Mouse (Mus musculus) ES-Bruce4 (cell line): ENCODE results near the gene Minpp1. TPM values are rescaled to one million over a fixed set of nuclear protein-coding genes. Genes with fewer than 3 reads are reported as not detected.
"Not testable (repeated sequence)": the region's sequence is repeated elsewhere in the genome, so short reads cannot be mapped to it uniquely, and the experiment has no call there.

ENCODE experiments used
- H3K27ac ChIP-seq: 2 replicates; pipeline ENCODE4 v1.5.1; 2012; ENCODE audit warnings: low read length, inconsistent platforms; ENCODE audit not compliant: insufficient read depth
- H3K27me3 ChIP-seq: 2 replicates; pipeline ENCODE4 v1.6.1; 2012; ENCODE audit warnings: mild to moderate bottlenecking, low read length, inconsistent platforms; ENCODE audit not compliant: control insufficient read depth, poor library complexity, insufficient read depth, severe bottlenecking
- H3K36me3 ChIP-seq: 2 replicates; pipeline ENCODE4 v1.6.1; 2012; ENCODE audit warnings: inconsistent platforms, mild to moderate bottlenecking, low read length, moderate library complexity; ENCODE audit not compliant: control insufficient read depth, poor library complexity, insufficient read depth, severe bottlenecking
- H3K4me1 ChIP-seq: one replicate; pipeline ENCODE4 v1.8.1; 2011; ENCODE audit warnings: low read length; ENCODE audit not compliant: control insufficient read depth, insufficient read depth
- H3K4me3 ChIP-seq: 2 replicates; pipeline ENCODE4 v1.5.1; 2011; ENCODE audit warnings: low read depth, mild to moderate bottlenecking, low read length
- H3K9ac ChIP-seq: 2 replicates; pipeline ENCODE4 v1.6.1; 2012; ENCODE audit warnings: low read depth, mild to moderate bottlenecking, inconsistent platforms; ENCODE audit not compliant: poor library complexity, severe bottlenecking
- H3K9me3 ChIP-seq: replicated peaks from 2 replicates; pipeline ENCODE4 v1.6.1; 2012; ENCODE audit warnings: mild to moderate bottlenecking, low read length, inconsistent platforms; ENCODE audit not compliant: control insufficient read depth, poor library complexity, insufficient read depth, severe bottlenecking
- CTCF ChIP-seq: IDR thresholded peaks from one replicate; pipeline ENCODE4 v1.8.1; 2011; ENCODE audit warnings: low read depth, low read length
- EP300 ChIP-seq: IDR thresholded peaks from 2 replicates; pipeline ENCODE4 v1.6.1; 2011; ENCODE audit warnings: low read depth, low read length; ENCODE audit not compliant: insufficient read depth
- POLR2A ChIP-seq: IDR thresholded peaks from one replicate; pipeline ENCODE4 v1.8.1; 2011; ENCODE audit warnings: low read length; ENCODE audit not compliant: insufficient read depth
- polyA plus RNA-seq: library from polyadenylated mRNA; stranded (reverse); fragments of >200 nt; gene quantifications from 2 replicates; pipeline ENCODE4 v1.2.4, GENCODE M21; 2011; ENCODE audit warnings: low read depth; ENCODE audit not compliant: missing spikeins, insufficient read depth, insufficient read length

Gene Minpp1
- polyA plus RNA-seq, 1 experiment, result 40.0 TPM

DNA sequence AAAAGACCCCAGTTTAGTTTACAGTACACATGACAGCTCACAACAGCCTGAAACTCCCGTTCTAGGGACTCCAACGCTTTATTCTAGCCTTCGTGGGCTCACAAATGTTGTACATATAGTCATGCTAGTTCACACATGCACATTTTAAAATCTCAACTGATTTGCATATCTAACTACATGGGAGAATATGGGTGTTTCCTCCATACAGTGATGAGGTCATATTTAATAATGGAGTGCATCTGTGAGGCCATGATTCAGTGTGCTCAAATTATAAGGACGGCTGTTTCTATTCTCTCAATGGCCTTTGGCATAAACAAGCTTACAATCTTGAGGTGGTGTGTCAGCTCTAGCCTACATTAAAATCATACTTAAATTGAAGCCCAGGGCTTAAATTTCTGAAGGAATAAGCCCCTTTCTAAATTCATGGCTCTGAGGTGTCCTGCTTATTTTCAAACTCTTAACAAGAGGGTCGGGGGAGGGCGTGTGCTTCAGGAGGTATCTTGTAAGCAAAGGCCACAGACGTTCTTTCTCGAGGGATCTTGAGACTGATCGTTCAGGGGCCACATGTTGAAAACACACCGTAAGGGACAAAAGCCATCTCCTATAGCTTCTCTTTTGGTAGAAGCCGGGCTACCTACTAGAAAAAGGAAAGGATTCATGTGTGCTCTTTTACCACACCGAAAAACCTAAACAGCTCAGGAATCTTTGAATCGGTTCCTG, 468 bp upstream of the Minpp1 start:
- Histone ChIP-seq H3K4me3 (peak overlapping the region; percentile 85), H3K9me3 (no peaks in the 10 kb centered on the region), H3K27me3 (no peaks in the 10 kb centered on the region; the same call in 1 of the 2 replicates), H3K9ac (peak overlapping the region; percentile 58), H3K4me1 (no peaks in the 10 kb centered on the region), H3K27ac (no peak overlapping the region), H3K36me3 (no peaks in the 10 kb centered on the region)
- TF ChIP-seq POLR2A, result no peak
- TF ChIP-seq CTCF, result no peak
- TF ChIP-seq EP300, result no peak

DNA sequence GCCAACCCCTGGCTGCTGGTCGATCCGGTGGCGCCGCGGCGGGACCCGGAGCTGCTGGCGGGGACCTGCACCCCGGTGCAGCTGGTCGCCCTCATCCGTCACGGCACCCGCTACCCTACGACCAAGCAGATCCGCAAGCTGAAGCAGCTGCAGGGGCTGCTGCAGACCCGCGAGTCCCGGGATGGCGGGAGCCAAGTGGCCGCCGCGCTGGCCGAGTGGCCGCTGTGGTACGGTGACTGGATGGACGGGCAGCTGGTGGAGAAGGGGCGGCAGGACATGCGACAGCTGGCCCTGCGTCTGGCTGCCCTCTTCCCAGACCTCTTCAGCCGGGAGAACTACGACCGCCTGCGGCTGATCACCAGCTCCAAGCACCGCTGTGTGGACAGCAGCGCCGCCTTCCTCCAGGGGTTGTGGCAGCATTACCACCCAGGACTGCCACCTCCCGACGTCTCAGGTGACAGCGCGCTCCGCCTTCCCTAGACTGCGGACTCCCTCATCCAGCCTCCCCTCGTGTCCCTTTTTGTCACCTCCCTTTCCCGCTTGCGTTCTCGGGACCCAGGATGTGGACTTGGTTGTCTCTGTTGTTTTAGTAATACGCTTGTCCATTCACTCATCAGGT, 646 bp downstream of the Minpp1 start:
- not testable (repeated sequence) for H3K27ac ChIP-seq

GRCm38 (mm10) chr19:32487595-32488255, 2.2 kb downstream of the Minpp1 start:
- no peaks in the 10 kb centered on the region; the same call in 1 of the 2 replicates for H3K27me3 ChIP-seq
- H3K9ac ChIP-seq, result peak overlapping the region; percentile 15; the same call in 1 of the 2 replicates
- H3K27ac ChIP-seq, result no peak overlapping the region
- no peaks in the 10 kb centered on the region for H3K9me3 ChIP-seq
- peaks cover 3% of the 10 kb centered on the region for H3K36me3 ChIP-seq
- TF ChIP-seq EP300 (no peak), POLR2A (no peak), CTCF (no peak)
- H3K4me3 ChIP-seq, result no peak overlapping the region
- H3K4me1 ChIP-seq, result no peaks in the 10 kb centered on the region

More for the DNA sequence above, 646 bp downstream of the Minpp1 start:
- H3K27me3 ChIP-seq, H3K9me3 ChIP-seq, H3K36me3 ChIP-seq, H3K4me1 ChIP-seq: not testable (repeated sequence)
- Histone ChIP-seq H3K4me3 (peak overlapping the region; percentile 85), H3K9ac (peak overlapping the region; percentile 58)
- TF ChIP-seq CTCF, result peak; percentile 20

DNA sequence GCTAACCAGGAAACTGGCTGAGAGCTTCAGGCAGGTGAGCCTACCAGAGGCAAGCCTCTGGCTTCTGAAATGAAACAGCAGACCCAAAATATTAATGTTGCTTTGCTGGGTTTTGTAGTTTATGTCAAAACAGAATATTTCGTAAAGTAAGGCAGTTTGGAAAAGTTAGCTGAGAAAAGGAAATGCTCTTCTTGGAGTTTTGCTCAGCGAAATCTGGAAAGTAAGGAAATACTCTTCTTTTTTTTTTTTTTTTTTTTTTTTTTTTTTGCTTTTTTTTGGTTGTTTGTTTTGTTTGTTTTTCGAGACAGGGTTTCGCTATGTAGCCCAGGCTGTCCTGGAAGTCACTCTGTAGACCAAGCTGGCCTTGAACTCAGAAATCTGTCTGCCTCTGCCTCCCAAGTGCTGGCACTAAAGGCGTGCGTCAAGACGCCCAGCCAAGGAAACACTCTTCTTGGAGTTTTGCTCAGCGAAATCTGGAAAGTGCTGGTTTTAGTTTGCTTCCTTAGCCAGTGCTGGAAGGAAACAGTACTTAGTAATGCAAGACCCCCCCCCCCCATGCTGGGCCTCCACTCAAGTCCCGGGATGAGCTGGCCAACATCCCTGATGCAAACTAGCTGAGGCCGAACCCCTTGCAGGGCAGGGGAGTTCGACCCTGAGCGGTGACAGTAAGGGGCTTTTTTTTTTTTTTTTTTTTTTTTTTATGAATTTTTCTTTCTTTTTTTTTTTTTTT, 3.8 kb downstream of the Minpp1 start:
- TF ChIP-seq EP300 (no peak), CTCF (no peak)
- no peaks in the 10 kb centered on the region for H3K4me1 ChIP-seq
- no peaks in the 10 kb centered on the region for H3K9me3 ChIP-seq
- H3K36me3 ChIP-seq, result peaks cover 5% of the 10 kb centered on the region
- no peak overlapping the region for H3K4me3 ChIP-seq
- no peak overlapping the region for H3K9ac ChIP-seq
- H3K27me3 ChIP-seq, result no peaks in the 10 kb centered on the region
- H3K27ac ChIP-seq, result no peak overlapping the region

GRCm38 (mm10) chr19:32490976-32491375, 5.4 kb downstream of the Minpp1 start:
- no peak overlapping the region for H3K4me3 ChIP-seq
- TF ChIP-seq CTCF (no peak), EP300 (no peak), POLR2A (no peak)

More at GRCm38 (mm10) chr19:32490976-32491375, 5.4 kb downstream of the Minpp1 start:
- peaks cover 5% of the 10 kb centered on the region for H3K36me3 ChIP-seq
- no peaks in the 10 kb centered on the region for H3K4me1 ChIP-seq
- H3K9me3 ChIP-seq, result no peaks in the 10 kb centered on the region
- no peaks in the 10 kb centered on the region for H3K27me3 ChIP-seq
- no peak overlapping the region for H3K9ac ChIP-seq
- no peak overlapping the region for H3K27ac ChIP-seq
